Mouse (Mus musculus) thymus, adult 2 months (tissue): ENCODE measurements around the gene Pole. TPM values are rescaled to one million over a fixed set of nuclear protein-coding genes. Genes with fewer than 3 reads are reported as not detected.

Source experiments
- DNase-seq: peaks from one replicate; pipeline ENCODE4 v3.0.0; 2021
- H3K27ac ChIP-seq: fragments of 200-500 bp; 2 replicates; pipeline ENCODE4 v1.5.1; 2012; ENCODE audit warnings: low read length, control low read depth; ENCODE audit not compliant: control insufficient read depth, insufficient read depth
- H3K27me3 ChIP-seq: fragments of 200-500 bp; 2 replicates; pipeline ENCODE4 v1.6.1; 2012; ENCODE audit warnings: mild to moderate bottlenecking, low read length, moderate library complexity, mixed read lengths; ENCODE audit not compliant: control insufficient read depth, insufficient read depth
- H3K36me3 ChIP-seq: fragments of 200-500 bp; 2 replicates; pipeline ENCODE4 v1.6.1; 2012; ENCODE audit warnings: mild to moderate bottlenecking, low read length, moderate library complexity; ENCODE audit not compliant: control insufficient read depth, insufficient read depth
- H3K4me1 ChIP-seq: fragments of 200-500 bp; replicated peaks from 2 replicates; pipeline ENCODE4 v1.6.1; 2012; ENCODE audit warnings: low read length; ENCODE audit not compliant: control insufficient read depth, insufficient read depth
- H3K4me3 ChIP-seq: fragments of 200-500 bp; 2 replicates; pipeline ENCODE4 v1.5.1; 2012; ENCODE audit warnings: mild to moderate bottlenecking, low read length, control low read depth, moderate library complexity; ENCODE audit not compliant: control insufficient read depth, insufficient read depth
- CTCF ChIP-seq: fragments of 200-500 bp; IDR thresholded peaks from 2 replicates; pipeline ENCODE4 v1.5.1; 2012; ENCODE audit warnings: mild to moderate bottlenecking, control low read depth, low read length, moderate library complexity, borderline replicate concordance; ENCODE audit not compliant: control insufficient read depth, poor library complexity, insufficient read depth; ENCODE audit errors: extremely low read depth
- POLR2A ChIP-seq: fragments of 200-500 bp; IDR thresholded peaks from 2 replicates; pipeline ENCODE4 v1.6.1; 2012; ENCODE audit warnings: mild to moderate bottlenecking, low read length, control low read depth, moderate library complexity; ENCODE audit not compliant: control insufficient read depth, poor library complexity, insufficient read depth; ENCODE audit errors: extremely low read depth
- WGBS: fragments of 180-500 bp; shearing (Covaris S2); methylation state at CpG from one replicate; pipeline ENCODE4 v1.1.7; 2018; 5-methylcytosine and 5-hydroxymethylcytosine counted together
- polyA plus RNA-seq: library from polyadenylated mRNA; depleted of rRNA; stranded (reverse); fragments of >200 nt; gene quantifications from 2 replicates; pipeline ENCODE4 v1.2.3, GENCODE M21; 2012; rRNA removed

The Pole gene
- 27.5 and 36.4 TPM in 2 replicates for polyA plus RNA-seq

GRCm38 (mm10) chr5:110285770-110286445, at the start of gene Pole, which contains the start of gene Pxmp2:
TSS of gene Pole (plus strand) at chr5:110286306.
TSS of gene Pxmp2 (minus strand) at chr5:110286186.
- DNase-seq: peak; percentile 85

GRCm38 (mm10) chr5:110244091-110244490, 42.0 kb upstream of the Pole start:
- TF ChIP-seq POLR2A: no peak
- TF ChIP-seq CTCF: no peak

More at GRCm38 (mm10) chr5:110285770-110286445, at the start of gene Pole, which contains the start of gene Pxmp2:
- no peak within 1 kb of the TSS for H3K27ac ChIP-seq
- TF ChIP-seq POLR2A: no peak
- TF ChIP-seq CTCF: 0 out of 2 replicates have a peak, but pooled peaks have one; percentile 19
- under 1% methylated on average over 63 of the region's 64 CpGs for WGBS
- H3K4me1 ChIP-seq: peaks cover 7% of the 10 kb centered on the region
- H3K4me3 ChIP-seq: peak within 1 kb of the TSS; percentile 71
- H3K27me3 ChIP-seq: no peaks in the 10 kb centered on the region
- no peaks in the 10 kb centered on the region; the same call in 1 of the 2 replicates for H3K36me3 ChIP-seq

GRCm38 (mm10) chr5:110266941-110267340, 19.2 kb upstream of the Pole start:
- DNase-seq: no peak
- Histone ChIP-seq H3K4me3 (no peak overlapping the region), H3K4me1 (peaks cover 7% of the 10 kb centered on the region), H3K27ac (no peak overlapping the region), H3K36me3 (peaks cover 26% of the 10 kb centered on the region), H3K27me3 (no peaks in the 10 kb centered on the region)
- 98% methylated on average over 4 of the region's 4 CpGs for WGBS
- no peak for TF ChIP-seq CTCF
- no peak for TF ChIP-seq POLR2A

More at GRCm38 (mm10) chr5:110244091-110244490, 42.0 kb upstream of the Pole start:
- Histone ChIP-seq H3K4me1 (no peaks in the 10 kb centered on the region), H3K36me3 (peaks cover 75% of the 10 kb centered on the region), H3K4me3 (no peak overlapping the region), H3K27me3 (no peaks in the 10 kb centered on the region), H3K27ac (no peak overlapping the region)
- DNase-seq: no peak
- WGBS: 98% methylated on average over 2 of the region's 2 CpGs

- TF ChIP-seq CTCF: peak; percentile 90
- peak; percentile 50; the same call in 1 of the 2 replicates for TF ChIP-seq POLR2A
- WGBS: under 1% methylated on average over 66 of the region's 66 CpGs
- no peaks in the 10 kb centered on the region for H3K27me3 ChIP-seq
- H3K36me3 ChIP-seq: peaks cover 25% of the 10 kb centered on the region
- peaks cover 7% of the 10 kb centered on the region for H3K4me1 ChIP-seq
- peak; percentile 83 for DNase-seq
- H3K27ac ChIP-seq: no peak within 1 kb of the TSS
- peak within 1 kb of the TSS; percentile 93 for H3K4me3 ChIP-seq
These were observed 16.7 kb upstream of the Pole start, which contains the start of gene Pgam5 for GRCm38 (mm10) chr5:110269141-110270101. TSS of gene Pgam5 (minus strand) at chr5:110269913.

- DNase-seq: no peak
- 96% methylated on average over 6 of the region's 6 CpGs for whole genome bisulfite sequencing
- peaks cover 17% of the 10 kb centered on the region for H3K36me3 ChIP-seq
- no peak overlapping the region for H3K27ac ChIP-seq
- H3K4me1 ChIP-seq: peaks cover 7% of the 10 kb centered on the region
- TF ChIP-seq CTCF: no peak
- no peak for TF ChIP-seq POLR2A
- no peaks in the 10 kb centered on the region for H3K27me3 ChIP-seq
- H3K4me3 ChIP-seq: no peak overlapping the region
These were observed 15.9 kb upstream of the Pole start for GRCm38 (mm10) chr5:110270242-110270641.

- TF ChIP-seq POLR2A: no peak
- TF ChIP-seq CTCF: no peak
- DNase-seq: no peak
- Histone ChIP-seq H3K36me3 (no peaks in the 10 kb centered on the region), H3K4me1 (peaks cover 1% of the 10 kb centered on the region), H3K27me3 (no peaks in the 10 kb centered on the region), H3K27ac (no peak overlapping the region), H3K4me3 (no peak overlapping the region)
- 55% methylated on average over 4 of the region's 4 CpGs for WGBS
These were observed 12.0 kb upstream of the Pole start for GRCm38 (mm10) chr5:110274147-110274546.
